Mouse (Mus musculus) embryonic facial prominence, embryonic 10.5 days (tissue): ENCODE data around the gene Muc1. TPM values are rescaled to one million over a fixed set of nuclear protein-coding genes. Genes with fewer than 3 reads are reported as not detected.

Experiments used
- DNase-seq: peaks from one replicate; pipeline ENCODE4 v3.0.0-alpha.2; 2017; ENCODE audit warnings: low spot score
- H3K27ac ChIP-seq: fragments of 300-500 bp; sonication (generic); replicated peaks from 2 replicates; pipeline ENCODE4 v1.5.1; 2016; ENCODE audit warnings: mild to moderate bottlenecking
- H3K27me3 ChIP-seq: fragments of 300-500 bp; sonication (generic); replicated peaks from 2 replicates; pipeline ENCODE4 v1.6.1; 2016; ENCODE audit warnings: low read depth, mild to moderate bottlenecking; ENCODE audit not compliant: poor library complexity, severe bottlenecking
- H3K36me3 ChIP-seq: fragments of 300-500 bp; sonication (generic); replicated peaks from 2 replicates; pipeline ENCODE4 v1.6.1; 2016; ENCODE audit warnings: mild to moderate bottlenecking, moderate library complexity
- H3K4me1 ChIP-seq: fragments of 300-500 bp; sonication (generic); 2 replicates; pipeline ENCODE4 v1.6.1; 2016
- H3K4me3 ChIP-seq: fragments of 300-500 bp; sonication (generic); 2 replicates; pipeline ENCODE4 v1.5.1; 2016; ENCODE audit warnings: mild to moderate bottlenecking, moderate library complexity
- H3K9me3 ChIP-seq: fragments of 300-500 bp; sonication (generic); 2 replicates; pipeline ENCODE4 v1.6.1; 2016; ENCODE audit warnings: mild to moderate bottlenecking
- WGBS: fragments of 180-500 bp; shearing (Covaris S2); methylation state at CpG from one replicate; pipeline ENCODE4 v1.1.7; 2016; 5-methylcytosine and 5-hydroxymethylcytosine counted together
- polyA plus RNA-seq: library from polyadenylated mRNA; unstranded; fragments of >200 nt; fragmentation: Nextera tagmentation; extraction: Ambion mirVana; gene quantifications from 2 replicates; pipeline ENCODE4 v1.2.1, GENCODE M21; 2016

The Muc1 gene
- polyA plus RNA-seq, 1 experiment from 2014 or later = 0.81 TPM

- Histone ChIP-seq H3K4me3 (peak overlapping the region; percentile 78), H3K27me3 (peaks cover 58% of the 10 kb centered on the region), H3K36me3 (peaks cover 25% of the 10 kb centered on the region), H3K4me1 (peaks cover 76% of the 10 kb centered on the region), H3K27ac (peak overlapping the region; percentile 93), H3K9me3 (no peaks in the 10 kb centered on the region)
- under 1% methylated on average over 20 of the region's 20 CpGs for WGBS
- DNase-seq = peak; percentile 92
These were observed 692 bp upstream of the Muc1 start for GRCm38 (mm10) chr3:89228180-89228549.

- H3K36me3 ChIP-seq = peaks cover 16% of the 10 kb centered on the region
- peaks cover 67% of the 10 kb centered on the region for H3K4me1 ChIP-seq
- peaks cover 59% of the 10 kb centered on the region for H3K27me3 ChIP-seq
- H3K4me3 ChIP-seq = 0 out of 2 replicates have a peak overlapping the region, but pooled peaks have one; percentile 78
- H3K27ac ChIP-seq = no peak overlapping the region
- H3K9me3 ChIP-seq = no peaks in the 10 kb centered on the region
- 61% methylated on average over 4 of the region's 4 CpGs for whole genome bisulfite sequencing
- no peak for DNase-seq
These were observed 419 bp downstream of the Muc1 start for GRCm38 (mm10) chr3:89229276-89229675.

GRCm38 (mm10) chr3:89230561-89230960 lies 1.7 kb downstream of the Muc1 start:
- Histone ChIP-seq H3K27ac (no peak overlapping the region), H3K9me3 (no peaks in the 10 kb centered on the region), H3K36me3 (peaks cover 12% of the 10 kb centered on the region), H3K27me3 (peaks cover 63% of the 10 kb centered on the region), H3K4me3 (no peak overlapping the region), H3K4me1 (peaks cover 54% of the 10 kb centered on the region)
- WGBS = 86% methylated on average over 2 of the region's 2 CpGs
- no peak for DNase-seq

- H3K4me3 ChIP-seq = no peak overlapping the region
- peaks cover 58% of the 10 kb centered on the region for H3K27me3 ChIP-seq
- no peak overlapping the region for H3K27ac ChIP-seq
- H3K36me3 ChIP-seq = peaks cover 16% of the 10 kb centered on the region; the same call in 1 of the 2 replicates
- H3K4me1 ChIP-seq = peaks cover 47% of the 10 kb centered on the region
- DNase-seq = no peak
- no peaks in the 10 kb centered on the region for H3K9me3 ChIP-seq
- 75% methylated on average over 7 of the region's 7 CpGs for WGBS
These were observed 2.5 kb downstream of the Muc1 start for GRCm38 (mm10) chr3:89231345-89231744.

GRCm38 (mm10) chr3:89231772-89232275 lies 3.0 kb downstream of the Muc1 start:
- 70% methylated on average over 16 of the region's 16 CpGs for WGBS
- Histone ChIP-seq H3K4me3 (no peak overlapping the region), H3K27ac (no peak overlapping the region), H3K9me3 (no peaks in the 10 kb centered on the region), H3K4me1 (peaks cover 42% of the 10 kb centered on the region), H3K36me3 (peaks cover 16% of the 10 kb centered on the region; the same call in 1 of the 2 replicates), H3K27me3 (peaks cover 58% of the 10 kb centered on the region)
- no peak for DNase-seq

- no peaks in the 10 kb centered on the region for H3K9me3 ChIP-seq
- H3K4me3 ChIP-seq = no peak overlapping the region
- DNase-seq = no peak
- peaks cover 35% of the 10 kb centered on the region for H3K4me1 ChIP-seq
- H3K36me3 ChIP-seq = peaks cover 22% of the 10 kb centered on the region
- peaks cover 58% of the 10 kb centered on the region for H3K27me3 ChIP-seq
- WGBS = 54% methylated on average over 6 of the region's 6 CpGs
- H3K27ac ChIP-seq = no peak overlapping the region
These were observed 3.8 kb downstream of the Muc1 start for GRCm38 (mm10) chr3:89232614-89233013.

GRCm38 (mm10) chr3:89233562-89234110 lies 4.8 kb downstream of the Muc1 start:
- DNase-seq = no peak
- Histone ChIP-seq H3K27ac (no peak overlapping the region), H3K36me3 (peaks cover 32% of the 10 kb centered on the region), H3K4me1 (peaks cover 29% of the 10 kb centered on the region), H3K27me3 (peaks cover 57% of the 10 kb centered on the region), H3K4me3 (no peak overlapping the region), H3K9me3 (no peaks in the 10 kb centered on the region)
- WGBS = 84% methylated on average over 14 of the region's 14 CpGs

GRCm38 (mm10) chr3:89236516-89236915 lies 7.7 kb downstream of the Muc1 start:
- H3K27ac ChIP-seq = no peak overlapping the region
- H3K27me3 ChIP-seq = peaks cover 29% of the 10 kb centered on the region
- 91% methylated on average over 10 of the region's 10 CpGs for WGBS
- peaks cover 40% of the 10 kb centered on the region for H3K36me3 ChIP-seq
- no peaks in the 10 kb centered on the region for H3K9me3 ChIP-seq
- peaks cover 21% of the 10 kb centered on the region for H3K4me1 ChIP-seq
- H3K4me3 ChIP-seq = no peak overlapping the region
- no peak for DNase-seq

- Histone ChIP-seq H3K27ac (no peak overlapping the region), H3K27me3 (peaks cover 20% of the 10 kb centered on the region)
These were observed 8.8 kb downstream of the Muc1 start for GRCm38 (mm10) chr3:89237682-89238081.

GRCm38 (mm10) chr3:89238494-89238893 lies 9.6 kb downstream of the Muc1 start:
- H3K4me3 ChIP-seq = no peak overlapping the region
- peaks cover 45% of the 10 kb centered on the region for H3K36me3 ChIP-seq
- H3K4me1 ChIP-seq = peaks cover 10% of the 10 kb centered on the region
- DNase-seq = no peak
- 0 out of 2 replicates have a peak overlapping the region, but pooled peaks have one; percentile 10 for H3K27ac ChIP-seq
- 80% methylated on average over 12 of the region's 12 CpGs for WGBS
- H3K27me3 ChIP-seq = peaks cover 20% of the 10 kb centered on the region
- no peaks in the 10 kb centered on the region for H3K9me3 ChIP-seq

More at GRCm38 (mm10) chr3:89237682-89238081, 8.8 kb downstream of the Muc1 start:
- Histone ChIP-seq H3K4me1 (peaks cover 11% of the 10 kb centered on the region), H3K4me3 (no peak overlapping the region), H3K9me3 (no peaks in the 10 kb centered on the region), H3K36me3 (peaks cover 45% of the 10 kb centered on the region)
- no peak for DNase-seq
- 91% methylated on average over 21 of the region's 21 CpGs for WGBS

GRCm38 (mm10) chr3:89242331-89242895 lies 13.6 kb downstream of the Muc1 start:
- DNase-seq = peak; percentile 51
- H3K27me3 ChIP-seq = peaks cover 30% of the 10 kb centered on the region
- peaks cover 25% of the 10 kb centered on the region for H3K36me3 ChIP-seq
- H3K9me3 ChIP-seq = no peaks in the 10 kb centered on the region
- WGBS = 76% methylated on average over 9 of the region's 9 CpGs
- peaks cover 44% of the 10 kb centered on the region for H3K4me1 ChIP-seq
- no peak overlapping the region for H3K4me3 ChIP-seq
- no peak overlapping the region for H3K27ac ChIP-seq

GRCm38 (mm10) chr3:89243609-89244008 lies 14.8 kb downstream of the Muc1 start:
- peak overlapping the region; percentile 68 for H3K4me3 ChIP-seq
- H3K36me3 ChIP-seq = peaks cover 25% of the 10 kb centered on the region
- WGBS = 7% methylated on average over 14 of the region's 14 CpGs
- H3K27me3 ChIP-seq = peaks cover 30% of the 10 kb centered on the region
- peak overlapping the region; percentile 48; the same call in 1 of the 2 replicates for H3K27ac ChIP-seq
- peak; percentile 76 for DNase-seq
- no peaks in the 10 kb centered on the region for H3K9me3 ChIP-seq
- H3K4me1 ChIP-seq = peaks cover 45% of the 10 kb centered on the region
